Mouse (Mus musculus): ENCODE data around the gene Ugt1a9.

The Ugt1a9 gene

DNA sequence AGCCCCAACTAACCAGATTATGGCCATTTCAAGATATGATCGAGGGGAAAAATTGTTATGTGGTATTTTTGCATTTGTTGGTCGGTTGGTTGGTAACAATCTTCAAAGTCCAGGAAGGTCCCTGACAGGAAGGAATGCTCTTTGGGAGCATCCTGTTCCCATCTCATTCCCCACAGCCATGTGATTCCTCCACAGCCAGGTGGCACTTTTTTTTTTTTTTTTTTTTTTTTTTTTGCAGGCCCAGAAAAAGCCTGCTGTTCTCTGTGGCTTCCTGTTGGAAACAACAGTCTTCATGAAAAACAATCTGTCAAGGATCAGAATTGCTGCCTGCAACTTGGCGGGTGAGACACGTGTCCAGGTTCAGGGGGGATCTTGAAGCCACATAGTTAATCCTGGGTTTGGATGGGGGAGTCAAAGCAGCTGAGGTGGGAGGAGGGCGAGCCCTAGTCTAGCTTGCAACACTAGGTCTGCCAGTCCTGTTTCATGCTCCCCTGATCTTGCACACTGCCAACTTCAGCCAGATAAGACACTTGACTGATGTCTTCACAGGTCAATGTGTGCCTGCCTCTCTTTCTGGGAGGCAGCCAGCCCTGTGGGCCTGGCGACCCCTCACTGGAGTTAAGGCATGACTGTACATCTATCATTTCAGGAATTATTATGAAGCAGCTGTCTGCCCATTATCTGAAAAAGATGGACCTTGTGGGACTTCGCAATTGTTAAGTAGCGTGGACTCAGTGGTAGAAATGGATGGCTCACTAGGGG is 188.5 kb downstream of the Ugt1a9 start:
- DNase-seq (ENCODE audit: low read depth, low spot score): peak; percentile 18

DNA sequence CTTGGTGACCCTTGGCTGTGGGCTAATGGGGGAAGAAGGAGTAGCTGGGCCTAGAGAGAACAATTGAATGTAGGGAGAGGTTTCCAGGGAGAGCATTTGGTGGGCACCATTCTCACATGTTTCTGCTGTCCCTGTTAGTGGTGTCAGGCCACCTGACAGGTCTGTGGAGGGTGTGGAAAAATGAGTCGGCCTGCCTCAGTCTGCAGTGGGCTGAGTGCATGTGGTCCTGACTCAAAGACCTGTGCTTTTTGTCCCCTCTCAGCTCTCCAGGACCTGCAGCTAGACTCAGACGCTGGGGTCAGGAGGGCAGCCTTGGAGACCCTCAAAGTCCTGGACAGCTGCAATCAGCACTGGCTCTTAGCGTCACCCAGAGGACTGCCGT is 189.0 kb downstream of the Ugt1a9 start:
- DNase-seq (ENCODE audit: low read depth, low spot score): no peak

DNA sequence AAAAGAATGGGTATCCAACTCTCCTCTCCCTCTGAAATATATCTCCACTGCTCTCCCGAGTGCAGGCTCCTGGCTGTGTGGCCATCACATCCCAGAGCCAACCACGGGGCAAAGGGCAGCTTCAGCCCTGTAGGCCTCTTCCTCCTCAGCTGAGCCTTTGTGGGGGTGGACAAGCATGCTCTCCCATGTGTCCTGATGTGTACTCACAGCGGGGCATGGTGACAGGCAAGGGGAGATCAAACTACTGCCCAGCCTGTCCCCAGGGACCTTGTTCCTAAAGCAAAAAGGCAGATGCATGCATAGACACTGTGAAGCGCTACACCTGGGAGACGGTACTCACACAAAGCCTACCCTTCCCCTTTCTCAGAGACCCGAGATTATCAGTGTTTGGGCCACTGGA is 189.5 kb downstream of the Ugt1a9 start:
- DNase-seq (ENCODE audit: low read depth, low spot score): no peak

DNA sequence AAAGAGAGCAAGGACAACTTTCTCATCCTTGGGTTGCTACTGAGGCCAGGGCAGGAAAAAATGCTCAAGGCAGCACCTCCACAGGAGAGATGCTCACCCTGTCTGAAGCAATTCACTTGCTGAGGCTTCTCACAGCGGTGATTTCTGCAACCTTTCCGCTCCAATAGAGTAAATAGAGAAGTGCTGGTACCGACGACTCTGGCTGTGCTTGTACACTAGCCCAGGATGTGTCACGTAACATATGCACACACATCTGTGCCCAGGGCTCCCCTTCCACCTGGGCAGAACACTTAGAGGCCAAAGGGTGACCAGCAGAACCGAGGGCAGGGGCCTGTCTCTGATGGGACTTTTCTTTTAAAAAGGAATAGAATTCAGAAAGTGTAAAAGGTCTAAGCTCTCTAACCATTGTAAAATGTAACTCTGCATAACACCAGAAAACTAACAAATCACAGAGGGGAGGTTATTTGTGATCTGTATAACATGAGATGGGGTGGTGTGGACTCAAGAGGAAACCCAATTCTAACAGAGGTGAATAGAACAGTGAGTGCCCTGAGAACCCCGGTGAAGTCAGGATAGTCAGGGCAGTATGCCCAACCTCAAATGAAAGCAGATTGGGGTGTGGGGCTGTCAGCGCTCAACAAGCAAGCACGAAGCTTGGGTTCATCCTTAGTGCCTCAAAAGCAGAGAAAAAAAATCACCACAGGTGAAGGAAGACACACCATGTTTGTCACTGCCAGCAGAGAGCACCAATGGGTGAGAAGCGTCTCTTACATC is 190.2 kb downstream of the Ugt1a9 start:
- DNase-seq (ENCODE audit: low read depth, low spot score): no peak

DNA sequence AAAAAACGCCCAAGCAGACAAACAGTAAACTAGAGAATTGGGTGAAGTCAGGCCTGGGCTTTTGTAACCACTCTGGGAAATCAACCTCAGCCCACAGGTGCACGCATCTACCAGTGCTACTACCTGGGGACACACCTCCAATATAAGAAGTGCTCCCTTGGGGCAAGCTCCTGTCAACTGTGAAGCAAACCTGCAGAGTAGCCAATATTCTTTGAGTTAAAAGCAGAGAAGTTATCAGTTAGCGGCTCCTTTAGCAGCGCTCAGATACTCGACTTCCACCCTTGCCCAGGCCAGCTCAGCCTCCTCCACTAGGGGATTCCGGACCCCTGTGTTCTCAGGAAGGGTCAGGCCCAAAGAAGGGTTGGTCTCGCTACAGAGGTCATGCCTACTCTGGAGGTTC is 191.1 kb downstream of the Ugt1a9 start:
- no peak for DNase-seq (ENCODE audit: low read depth, low spot score)

DNA sequence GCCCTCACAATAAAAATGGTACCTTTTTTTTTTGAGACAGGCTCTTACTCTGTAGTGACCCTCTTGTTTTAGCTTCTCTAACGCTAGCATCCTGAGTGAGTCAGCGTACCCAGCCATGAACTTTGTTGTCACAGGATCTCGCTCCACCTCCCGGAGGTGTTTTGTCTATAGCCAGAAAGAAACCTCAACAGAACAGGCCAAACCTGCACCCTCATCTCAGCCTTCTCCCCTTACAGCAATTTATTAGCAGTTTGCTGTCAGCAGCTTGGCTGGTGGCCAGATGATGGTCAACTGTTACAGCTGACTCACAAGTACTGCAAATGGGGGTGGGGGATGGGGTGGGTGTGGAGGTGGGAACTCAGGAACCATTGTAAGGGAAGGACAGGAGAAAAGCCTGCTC is 191.7 kb downstream of the Ugt1a9 start:
- peak; percentile 26 for DNase-seq (ENCODE audit: low read depth, low spot score)

DNA sequence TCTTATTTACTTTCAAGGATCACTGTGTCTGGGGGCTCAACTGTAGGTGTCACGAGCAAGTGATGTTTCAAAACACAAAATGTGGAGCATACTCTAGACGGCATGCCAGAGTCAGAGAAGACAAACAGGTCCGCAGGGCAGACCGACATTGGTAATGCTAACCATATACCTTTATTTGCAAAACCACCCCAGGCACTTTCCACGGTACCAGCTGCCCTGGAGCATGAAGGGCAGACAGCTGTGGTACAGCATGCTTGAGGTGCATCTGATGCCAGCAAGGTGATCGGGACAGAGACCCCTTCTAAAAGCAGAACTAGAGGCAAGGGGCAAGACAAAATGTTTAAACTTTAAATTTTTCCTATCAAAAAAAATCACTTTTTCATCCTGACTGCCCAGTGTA is 192.4 kb downstream of the Ugt1a9 start:
- DNase-seq (ENCODE audit: low read depth, low spot score): no peak

DNA sequence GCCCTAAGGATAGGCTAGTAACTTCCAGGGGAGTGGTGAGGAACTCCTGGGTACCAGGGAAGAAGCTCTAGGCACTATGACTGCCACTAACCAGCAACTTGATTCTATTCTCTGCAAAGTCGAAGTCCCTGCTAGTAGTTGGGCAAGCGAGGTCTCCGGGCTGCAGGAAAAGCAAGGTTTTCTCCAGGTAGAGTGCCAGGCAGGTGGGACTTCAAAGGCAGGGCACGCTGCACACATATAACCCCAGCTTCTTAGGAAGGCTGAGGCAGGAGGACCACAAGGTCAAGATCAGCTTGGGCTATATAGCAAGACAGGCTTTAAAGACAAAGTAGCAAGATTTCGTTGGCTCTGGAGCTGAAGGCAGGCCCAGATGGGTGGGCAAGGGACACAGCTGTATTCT is 193.2 kb downstream of the Ugt1a9 start:
- no peak for DNase-seq (ENCODE audit: low read depth, low spot score)

DNA sequence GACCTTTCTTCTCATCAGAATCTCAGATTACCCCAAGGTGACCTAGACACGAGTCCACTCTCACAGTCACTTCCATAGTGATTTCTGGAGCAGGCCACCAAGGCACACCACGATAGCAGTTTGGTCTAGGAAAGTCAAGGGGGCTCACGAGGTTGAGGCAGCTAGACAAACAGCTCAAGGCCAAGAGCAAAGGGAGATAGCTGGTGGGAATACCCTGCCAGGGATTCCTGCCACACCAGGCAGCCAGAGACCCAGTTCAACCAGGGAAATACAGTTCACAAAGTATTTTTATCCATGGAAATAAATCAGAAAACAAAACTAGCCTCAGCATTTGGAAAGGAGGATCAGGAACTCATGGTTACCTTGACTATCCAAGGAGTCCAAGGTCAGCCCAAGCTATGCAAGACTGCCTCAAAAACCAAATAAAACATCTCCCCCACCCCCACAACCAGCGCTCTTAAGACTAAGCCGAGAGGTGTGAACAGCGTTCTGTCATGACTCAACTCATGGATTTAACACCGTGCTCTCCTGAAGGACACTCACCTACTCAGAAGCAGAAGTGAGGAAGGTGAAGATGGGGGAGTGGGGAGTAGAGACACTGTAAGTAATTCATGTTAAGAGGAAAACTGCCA is 193.8 kb downstream of the Ugt1a9 start:
- no peak for DNase-seq (ENCODE audit: low read depth, low spot score)

DNA sequence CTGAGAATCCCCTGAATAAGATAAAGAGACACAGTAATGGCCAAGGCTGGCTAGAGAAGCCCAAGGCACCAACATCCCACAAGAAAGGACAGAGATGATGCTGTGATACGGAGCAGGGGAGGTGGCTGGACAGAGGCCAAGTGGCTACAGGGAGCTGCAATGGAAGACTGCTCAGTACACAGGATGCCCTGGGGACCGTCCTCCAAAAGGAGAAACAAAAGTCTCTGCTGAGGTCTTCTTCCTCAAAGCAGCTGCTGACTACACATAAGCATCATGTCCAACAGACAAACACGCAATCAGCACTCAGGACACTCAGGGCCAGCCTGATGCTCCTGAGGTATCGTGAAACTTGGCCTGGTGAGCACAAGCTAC is 194.3 kb downstream of the Ugt1a9 start:
- DNase-seq (ENCODE audit: low read depth, low spot score): no peak

DNA sequence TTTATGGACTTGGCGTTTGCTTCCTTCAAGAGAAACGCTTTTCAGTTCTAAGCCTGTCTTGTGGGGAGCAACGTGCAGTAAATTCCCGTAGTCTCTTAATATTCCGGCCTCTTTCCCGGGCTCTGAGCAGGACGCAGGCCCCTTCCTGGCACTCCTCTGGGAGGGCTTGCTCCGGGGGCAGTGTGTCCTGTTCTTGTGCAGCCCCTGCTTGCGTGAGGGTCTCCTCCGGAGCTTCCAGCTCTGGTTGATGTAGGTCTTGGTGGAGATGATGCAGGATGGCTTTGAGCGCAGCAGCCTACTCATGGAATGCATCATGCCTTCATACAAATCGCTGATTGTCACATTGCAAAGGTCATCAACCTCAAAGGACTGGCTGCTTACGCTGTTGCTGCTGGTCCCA is 195.5 kb downstream of the Ugt1a9 start:
- DNase-seq (ENCODE audit: low read depth, low spot score): no peak

DNA sequence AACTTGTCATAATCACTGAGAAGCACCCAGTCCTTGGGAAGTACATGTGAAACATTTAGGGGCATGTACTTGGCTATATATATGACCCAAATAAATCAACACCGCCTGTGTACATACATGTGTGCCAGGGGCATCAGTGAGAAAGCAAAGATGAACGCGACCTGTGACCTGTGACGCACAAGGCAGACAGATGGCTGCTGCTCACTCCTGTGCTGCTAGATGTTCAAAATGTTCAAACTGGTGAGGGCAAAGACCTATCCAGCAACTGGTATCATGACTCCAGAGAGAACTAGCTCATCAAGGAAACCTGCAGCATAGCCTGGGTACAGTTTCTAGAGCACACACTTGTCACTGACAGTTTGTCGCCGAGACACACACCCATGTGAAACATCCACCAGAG is 196.9 kb downstream of the Ugt1a9 start:
- no peak for DNase-seq (ENCODE audit: low read depth, low spot score)

DNA sequence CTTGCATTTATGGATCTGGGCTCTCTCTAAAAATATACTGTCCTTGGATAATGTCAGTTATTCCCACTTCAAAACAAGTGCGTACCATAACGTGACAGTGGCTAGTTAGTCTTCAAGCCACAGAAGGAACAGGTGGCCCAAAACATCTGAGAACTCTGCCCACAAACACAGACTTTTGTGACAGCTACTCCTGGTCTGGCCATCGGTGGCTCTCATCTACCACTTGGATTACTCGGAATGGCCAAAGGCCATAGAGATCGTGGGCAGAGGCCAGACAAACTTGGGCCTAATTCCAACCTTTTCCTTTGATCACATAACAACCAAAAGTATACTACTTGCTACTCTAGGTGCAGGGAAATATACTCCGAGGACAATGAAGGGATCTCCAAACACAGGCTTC is 197.5 kb downstream of the Ugt1a9 start:
- no peak for DNase-seq (ENCODE audit: low read depth, low spot score)

Measured in telencephalon, adult 2 months (tissue).